Mouse (Mus musculus): ENCODE results near the gene Hcn2.

DNA sequence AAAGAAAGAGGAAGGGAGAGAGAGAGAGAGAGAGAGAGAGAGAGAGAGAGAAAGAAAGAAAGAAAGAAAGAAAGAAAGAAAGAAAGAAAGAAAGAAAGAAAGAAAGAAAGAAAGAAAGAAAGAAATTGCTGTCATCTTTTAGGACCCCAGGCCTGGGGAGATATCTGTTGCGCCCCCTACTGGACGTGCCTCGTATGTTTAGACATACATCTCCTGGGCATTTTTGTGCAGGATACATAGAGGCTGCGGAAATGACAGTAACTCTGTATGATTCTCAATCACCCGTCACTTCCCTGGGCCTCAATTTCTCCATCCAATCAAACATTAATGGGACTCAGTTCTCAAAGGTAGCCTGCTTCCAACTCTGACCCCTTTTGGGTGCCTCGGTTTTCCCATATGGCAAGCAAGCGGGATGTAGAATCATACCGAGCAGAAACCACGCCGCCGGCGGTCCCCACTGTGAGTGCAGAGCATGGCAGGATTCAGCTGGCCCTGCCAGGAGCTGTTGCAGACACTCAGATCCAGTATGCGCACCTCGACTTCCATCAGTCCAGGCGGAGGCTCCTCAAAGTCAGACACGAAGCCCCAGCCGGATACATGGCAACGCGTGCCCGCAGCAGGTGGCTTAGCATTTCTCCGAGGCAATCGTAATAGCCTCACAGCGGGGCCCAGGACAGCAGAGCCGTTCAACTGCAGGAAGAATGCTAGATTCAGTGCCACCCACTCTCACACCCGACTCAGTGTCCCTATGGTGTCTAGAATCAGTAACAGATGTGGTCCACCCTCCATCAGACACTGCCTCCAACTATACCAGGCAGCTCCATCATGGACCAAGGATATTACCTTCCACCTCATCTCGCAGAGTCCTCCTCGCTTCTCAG, 67.7 kb downstream of the Hcn2 start:
- no peak for TF ChIP-seq GATA1 (IDR thresholded peaks at IDR 0.05; ENCODE audit: borderline replicate concordance, low read length)
- TF ChIP-seq CTCF (IDR thresholded peaks at IDR 0.05; ENCODE audit: low read depth, low read length) = peak; percentile 35
- no peak for TF ChIP-seq POLR2AphosphoS5 (IDR thresholded peaks at IDR 0.05; ENCODE audit: insufficient replicate concordance, low read depth, low read length)
